Mouse (Mus musculus) limb, embryonic 12.5 days (tissue): Measurements from ENCODE around the gene Ush2a. TPM values are rescaled to one million over a fixed set of nuclear protein-coding genes. Genes with fewer than 3 reads are reported as not detected.

ENCODE experiments used
- ATAC-seq: fragments of 200-750 bp; cut with Nextera tagmentation; 2 replicates; pipeline ENCODE4 v1.8.0; 2017; ENCODE audit warnings: low read depth, moderate TSS enrichment; ENCODE audit not compliant: insufficient number of reproducible peaks, insufficient read depth, low FRiP score, low TSS enrichment
- H3K27ac ChIP-seq: fragments of 300-500 bp; sonication (generic); 2 replicates; pipeline ENCODE4 v1.5.1; 2016; ENCODE audit warnings: mild to moderate bottlenecking, moderate library complexity
- H3K27me3 ChIP-seq: fragments of 300-500 bp; sonication (generic); 2 replicates; pipeline ENCODE4 v1.6.1; 2016; ENCODE audit warnings: mild to moderate bottlenecking, moderate library complexity
- H3K36me3 ChIP-seq: fragments of 300-500 bp; sonication (generic); 2 replicates; pipeline ENCODE4 v1.6.1; 2016; ENCODE audit warnings: mild to moderate bottlenecking, moderate library complexity
- H3K4me1 ChIP-seq: fragments of 300-500 bp; sonication (generic); replicated peaks from 2 replicates; pipeline ENCODE4 v1.6.1; 2016
- H3K4me2 ChIP-seq: fragments of 300-500 bp; sonication (generic); 2 replicates; pipeline ENCODE4 v1.6.1; 2016; ENCODE audit warnings: mild to moderate bottlenecking, moderate library complexity
- H3K4me3 ChIP-seq: fragments of 300-500 bp; sonication (generic); replicated peaks from 2 replicates; pipeline ENCODE4 v1.5.1; 2016; ENCODE audit warnings: mild to moderate bottlenecking
- H3K9ac ChIP-seq: fragments of 300-500 bp; sonication (generic); replicated peaks from 2 replicates; pipeline ENCODE4 v1.6.1; 2016; ENCODE audit warnings: mild to moderate bottlenecking, moderate library complexity
- H3K9me3 ChIP-seq: fragments of 300-500 bp; sonication (generic); 2 replicates; pipeline ENCODE4 v1.6.1; 2016; ENCODE audit warnings: mild to moderate bottlenecking, moderate library complexity
- WGBS: fragments of 180-500 bp; shearing (Covaris S2); methylation state at CpG from one replicate; pipeline ENCODE4 v1.1.7; 2016; 5-methylcytosine and 5-hydroxymethylcytosine counted together
- polyA plus RNA-seq: library from polyadenylated mRNA; unstranded; fragments of >200 nt; fragmentation: Nextera tagmentation; extraction: Ambion mirVana; gene quantifications from 2 replicates; pipeline ENCODE4 v1.2.1, GENCODE M21; 2016

Gene Ush2a
- polyA plus RNA-seq, 1 experiment from 2014 or later = 0.08 TPM

DNA sequence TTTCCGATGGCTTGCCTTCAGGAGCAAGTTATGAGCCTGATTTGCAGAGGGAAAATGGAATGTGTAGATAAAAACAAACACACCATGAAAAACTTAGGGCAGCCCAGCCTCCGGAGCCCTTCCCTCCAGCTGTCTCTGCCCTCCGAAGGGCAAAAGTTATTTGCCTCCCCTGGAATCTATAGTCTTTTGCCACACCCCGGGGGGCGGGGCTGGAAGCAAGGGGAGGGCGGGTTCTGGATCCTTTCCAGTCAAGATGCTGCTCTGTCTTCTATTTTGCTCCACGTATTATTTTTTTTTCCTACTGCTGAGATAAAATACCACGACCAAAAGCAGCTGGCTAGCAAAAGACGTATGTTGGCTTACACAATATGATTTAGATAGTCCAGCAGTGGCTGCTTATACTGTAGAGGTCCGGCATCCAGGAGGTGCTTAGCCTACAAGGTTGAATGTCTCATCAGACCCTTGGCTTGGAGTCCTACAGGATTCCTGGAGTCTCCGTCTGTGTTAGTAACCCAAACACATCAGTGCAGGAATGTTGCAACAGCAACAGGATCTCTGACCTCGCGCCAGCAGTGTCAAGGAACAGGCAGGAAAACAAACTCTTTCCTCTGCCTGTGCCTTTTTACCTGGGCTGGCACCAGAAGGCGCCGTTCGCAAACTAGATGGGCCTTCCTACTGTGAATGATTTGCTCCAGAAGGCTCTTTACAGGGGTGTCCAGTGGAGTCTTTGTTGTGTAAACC, 751.2 kb downstream of the Ush2a start:
- Histone ChIP-seq H3K27ac (no peak overlapping the region), H3K4me3 (peak overlapping the region; percentile 13; the same call in 1 of the 2 replicates), H3K9me3 (no peaks in the 10 kb centered on the region), H3K36me3 (no peaks in the 10 kb centered on the region), H3K4me1 (peaks cover 24% of the 10 kb centered on the region), H3K9ac (no peak overlapping the region), H3K27me3 (peaks cover 5% of the 10 kb centered on the region; the same call in 1 of the 2 replicates), H3K4me2 (peak overlapping the region; percentile 50)
- WGBS = 7% methylated on average over 16 of the region's 16 CpGs
- ATAC-seq = no peak

DNA sequence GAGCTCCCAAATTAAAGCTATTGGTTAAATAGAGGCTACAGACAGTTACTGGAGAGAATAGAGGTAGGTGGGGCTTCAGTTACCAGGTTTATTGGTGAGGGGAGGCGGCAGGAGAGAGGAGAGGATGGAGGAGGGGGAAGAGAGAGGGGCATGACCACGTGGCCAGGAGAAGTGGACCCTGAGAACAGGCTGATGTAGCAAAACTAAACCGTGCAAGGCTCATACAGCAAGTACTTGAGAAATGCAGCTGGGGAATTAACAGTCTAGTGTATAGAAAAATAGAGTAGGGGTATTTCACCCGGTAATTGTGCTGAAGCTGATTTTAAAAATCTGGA, 751.7 kb downstream of the Ush2a start:
- Histone ChIP-seq H3K9ac (no peak overlapping the region), H3K27ac (no peak overlapping the region), H3K4me2 (peak overlapping the region; percentile 50), H3K4me3 (peak overlapping the region; percentile 13; the same call in 1 of the 2 replicates), H3K36me3 (no peaks in the 10 kb centered on the region), H3K4me1 (peaks cover 24% of the 10 kb centered on the region), H3K27me3 (peaks cover 5% of the 10 kb centered on the region; the same call in 1 of the 2 replicates), H3K9me3 (no peaks in the 10 kb centered on the region)
- no peak for ATAC-seq
- 13% methylated on average over 4 of the region's 4 CpGs for WGBS
